ENCODE assay signal across 8 mouse cellular contexts in genomic region chr3:68572249-68573225, GRCm38 (mm10).
DNase-seq lines count a peak whose midpoint lies in the region; ATAC-seq lines count a peak whose summit lies in the region.

No protein-coding gene starts in this region.

- no peaks in the 10 kb centered on the region for H3K36me3 ChIP-seq in liver, embryonic 12.5 days

- H3K27me3 ChIP-seq in liver, embryonic 12.5 days (replicated peaks) = peaks cover 4% of the 10 kb centered on the region; the same call in 1 of the 2 replicates

- H3K9ac ChIP-seq in liver, embryonic 12.5 days = no peak overlapping the region

- H3K9me3 ChIP-seq in liver, embryonic 12.5 days (replicated peaks) = no peaks in the 10 kb centered on the region

- 0 out of 2 replicates have a peak overlapping the region, but pooled peaks have one; percentile 16 for H3K4me3 ChIP-seq in liver, embryonic 12.5 days

- 0 out of 2 replicates have a peak, but pooled peaks cover 8% of the 10 kb centered on the region for H3K4me1 ChIP-seq in liver, embryonic 12.5 days

- 25% methylated on average over 28 of the region's 28 CpGs for WGBS in liver, embryonic 12.5 days (ENCODE audit: insufficient replicate concordance)

- peak; percentile 96 for DNase-seq in heart, adult 11 months
- DNase-seq in heart, postnatal 25 days (ENCODE audit: low spot score) = no peak
- DNase-seq in cerebellum, postnatal 36 days = peak; percentile 90 to 94
- DNase-seq in frontal cortex, postnatal 25 days (ENCODE audit: low spot score in 2 of 2) = peak; percentile 60 to 75
- DNase-seq in kidney, postnatal 4 days = peak; percentile 73 to 83
- peak; percentile 29 for DNase-seq in retina, adult 2 months (ENCODE audit: low read depth, low spot score)
- DNase-seq in yolk sac, embryonic 10.5 days (ENCODE audit: low spot score) = no peak

- H3K4me2 ChIP-seq in liver, embryonic 12.5 days = peak overlapping the region; percentile 44

- H3K27ac ChIP-seq in liver, embryonic 12.5 days = no peak overlapping the region

- intact Hi-C loops in heart, postnatal 25 days (cut with DNase I) = no loop called here

- no peak for ATAC-seq in liver, embryonic 12.5 days

Comparison
In these comparisons a context has a peak if more than half of its experiments do, and no peak if none do; other contexts are left out.
1. DNase-seq: peak in heart, adult 11 months (single experiment), cerebellum, postnatal 36 days (2 of 2), frontal cortex, postnatal 25 days (2 of 2), kidney, postnatal 4 days (2 of 2) and retina, adult 2 months (single experiment); none in heart, postnatal 25 days (single experiment) and yolk sac, embryonic 10.5 days (single experiment).